Mouse (Mus musculus) limb, embryonic 12.5 days (tissue): ENCODE measurements at regions not wholly inside any gene's neighbourhood (a gene's known extent, or its start where the extent isn't known, plus 50 kb on each side); places are given as distances from the start of the nearest gene placed in this dataset.
A peak's percentile ranks its signal among the peaks of the same experiment; 100 is the strongest.

Experiments used
- ATAC-seq: fragments of 200-750 bp; cut with Nextera tagmentation; 2 replicates; pipeline ENCODE4 v1.8.0; 2017; ENCODE audit warnings: low read depth, moderate TSS enrichment; ENCODE audit not compliant: insufficient number of reproducible peaks, insufficient read depth, low FRiP score, low TSS enrichment
- H3K27ac ChIP-seq: fragments of 300-500 bp; sonication (generic); 2 replicates; pipeline ENCODE4 v1.5.1; 2016; ENCODE audit warnings: mild to moderate bottlenecking, moderate library complexity
- H3K27me3 ChIP-seq: fragments of 300-500 bp; sonication (generic); 2 replicates; pipeline ENCODE4 v1.6.1; 2016; ENCODE audit warnings: mild to moderate bottlenecking, moderate library complexity
- H3K36me3 ChIP-seq: fragments of 300-500 bp; sonication (generic); 2 replicates; pipeline ENCODE4 v1.6.1; 2016; ENCODE audit warnings: mild to moderate bottlenecking, moderate library complexity
- H3K4me1 ChIP-seq: fragments of 300-500 bp; sonication (generic); replicated peaks from 2 replicates; pipeline ENCODE4 v1.6.1; 2016
- H3K4me2 ChIP-seq: fragments of 300-500 bp; sonication (generic); 2 replicates; pipeline ENCODE4 v1.6.1; 2016; ENCODE audit warnings: mild to moderate bottlenecking, moderate library complexity
- H3K4me3 ChIP-seq: fragments of 300-500 bp; sonication (generic); replicated peaks from 2 replicates; pipeline ENCODE4 v1.5.1; 2016; ENCODE audit warnings: mild to moderate bottlenecking
- H3K9ac ChIP-seq: fragments of 300-500 bp; sonication (generic); replicated peaks from 2 replicates; pipeline ENCODE4 v1.6.1; 2016; ENCODE audit warnings: mild to moderate bottlenecking, moderate library complexity
- H3K9me3 ChIP-seq: fragments of 300-500 bp; sonication (generic); 2 replicates; pipeline ENCODE4 v1.6.1; 2016; ENCODE audit warnings: mild to moderate bottlenecking, moderate library complexity
- WGBS: fragments of 180-500 bp; shearing (Covaris S2); methylation state at CpG from one replicate; pipeline ENCODE4 v1.1.7; 2016; 5-methylcytosine and 5-hydroxymethylcytosine counted together

DNA sequence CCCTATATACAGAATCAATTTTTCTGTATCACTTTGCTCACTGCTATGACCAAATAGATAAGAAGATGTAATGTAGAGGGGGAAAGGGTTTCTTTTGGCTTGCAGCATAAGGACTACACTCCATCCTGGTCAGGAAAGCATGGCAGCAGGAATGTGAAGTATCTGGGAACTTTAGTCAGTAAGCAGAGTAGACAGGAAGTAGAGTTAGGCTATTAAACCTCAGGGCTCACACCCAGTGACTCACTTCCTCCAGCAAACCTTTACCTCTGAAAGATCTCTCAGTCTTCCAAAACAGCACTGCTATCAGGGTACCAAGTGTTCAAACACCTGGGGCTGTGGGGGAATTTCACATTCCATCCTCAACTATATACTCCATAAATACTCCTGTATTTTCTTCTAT, 283.1 kb upstream of the Ldb2 start:
- no peaks in the 10 kb centered on the region for H3K9me3 ChIP-seq
- no peaks in the 10 kb centered on the region for H3K4me1 ChIP-seq
- no peaks in the 10 kb centered on the region for H3K36me3 ChIP-seq
- no peak for ATAC-seq
- H3K9ac ChIP-seq, result no peak overlapping the region
- H3K4me3 ChIP-seq, result no peak overlapping the region
- H3K27me3 ChIP-seq, result no peaks in the 10 kb centered on the region
- H3K4me2 ChIP-seq, result no peak overlapping the region
- H3K27ac ChIP-seq, result no peak overlapping the region

DNA sequence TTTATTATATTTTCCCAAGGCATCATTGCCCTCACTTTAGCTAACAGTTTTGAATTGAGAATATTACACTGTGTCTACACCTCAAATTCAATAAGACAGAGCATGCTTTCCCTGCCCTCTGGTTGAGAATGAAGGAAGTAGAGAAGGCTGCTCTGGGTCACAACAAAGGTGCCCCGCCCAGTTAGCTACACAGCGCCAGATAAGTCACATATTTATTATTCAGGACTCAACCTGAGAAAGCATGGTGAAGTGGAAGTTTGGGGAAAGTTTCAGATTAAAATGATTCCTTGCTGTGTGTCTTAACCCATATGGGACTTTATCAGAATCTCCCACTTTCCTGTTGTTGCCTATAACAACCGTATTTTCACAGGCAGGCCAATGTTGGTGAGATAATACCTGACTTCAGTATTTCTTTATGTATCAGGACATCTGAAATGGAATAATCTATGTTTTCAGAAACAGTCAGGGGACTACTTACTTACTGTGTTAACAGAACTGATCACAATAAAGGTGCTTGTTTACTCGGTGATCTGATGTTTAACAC, 276.9 kb upstream of the Ldb2 start:
- Histone ChIP-seq H3K9me3 (no peaks in the 10 kb centered on the region), H3K4me3 (no peak overlapping the region), H3K4me2 (no peak overlapping the region), H3K36me3 (no peaks in the 10 kb centered on the region), H3K27ac (no peak overlapping the region), H3K27me3 (no peaks in the 10 kb centered on the region), H3K9ac (no peak overlapping the region), H3K4me1 (no peaks in the 10 kb centered on the region)
- ATAC-seq, result no peak
- WGBS, result 80% methylated on average over 4 of the region's 4 CpGs

DNA sequence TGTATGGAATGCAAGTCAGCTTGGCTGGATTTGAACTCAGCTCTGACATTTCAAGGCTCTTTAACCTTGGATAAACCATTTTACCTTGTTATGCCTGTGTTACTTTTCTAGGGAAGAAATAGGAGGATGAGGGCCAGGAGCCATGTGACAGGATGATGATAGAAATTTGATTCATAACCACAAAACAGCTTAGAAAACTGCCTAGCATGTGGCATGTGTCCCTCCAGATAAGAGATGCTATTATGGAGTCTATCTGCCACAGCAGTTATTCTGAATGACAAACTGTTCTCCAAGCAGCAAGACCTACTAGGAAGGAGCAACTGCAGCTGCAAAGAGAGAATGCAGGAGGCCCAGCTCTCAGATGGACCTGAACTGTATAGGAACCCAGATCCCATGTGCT, 275.7 kb upstream of the Ldb2 start:
- no peaks in the 10 kb centered on the region for H3K4me1 ChIP-seq
- H3K27me3 ChIP-seq, result no peaks in the 10 kb centered on the region
- no peak overlapping the region for H3K4me2 ChIP-seq
- no peak overlapping the region for H3K9ac ChIP-seq
- no peak for ATAC-seq
- H3K27ac ChIP-seq, result no peak overlapping the region
- H3K36me3 ChIP-seq, result no peaks in the 10 kb centered on the region
- no peaks in the 10 kb centered on the region for H3K9me3 ChIP-seq
- H3K4me3 ChIP-seq, result no peak overlapping the region

DNA sequence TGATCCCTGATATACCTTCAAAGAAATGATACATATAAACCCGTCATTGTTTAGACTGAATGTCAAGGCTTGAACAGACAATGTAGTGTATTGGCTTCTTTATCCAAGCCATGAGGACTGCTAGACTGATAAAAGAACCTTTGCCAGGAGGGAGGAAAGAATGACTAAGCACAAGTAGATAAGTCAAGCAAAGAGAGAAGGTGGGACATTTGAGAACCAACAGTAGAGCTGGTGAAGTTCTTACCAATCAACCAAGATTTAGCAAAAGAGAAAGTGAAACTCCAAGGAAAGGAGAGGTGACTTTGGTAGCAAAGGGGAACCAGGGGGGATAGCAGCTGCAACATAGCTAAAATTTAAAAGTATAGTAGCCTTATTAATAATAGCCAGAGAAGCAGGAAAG, 273.0 kb upstream of the Ldb2 start:
- Histone ChIP-seq H3K4me2 (no peak overlapping the region), H3K9me3 (no peaks in the 10 kb centered on the region), H3K4me3 (no peak overlapping the region), H3K27me3 (no peaks in the 10 kb centered on the region), H3K27ac (no peak overlapping the region), H3K4me1 (no peaks in the 10 kb centered on the region), H3K36me3 (no peaks in the 10 kb centered on the region), H3K9ac (no peak overlapping the region)
- ATAC-seq, result no peak
- WGBS, result 94% methylated on average over 1 of the region's 1 CpGs

DNA sequence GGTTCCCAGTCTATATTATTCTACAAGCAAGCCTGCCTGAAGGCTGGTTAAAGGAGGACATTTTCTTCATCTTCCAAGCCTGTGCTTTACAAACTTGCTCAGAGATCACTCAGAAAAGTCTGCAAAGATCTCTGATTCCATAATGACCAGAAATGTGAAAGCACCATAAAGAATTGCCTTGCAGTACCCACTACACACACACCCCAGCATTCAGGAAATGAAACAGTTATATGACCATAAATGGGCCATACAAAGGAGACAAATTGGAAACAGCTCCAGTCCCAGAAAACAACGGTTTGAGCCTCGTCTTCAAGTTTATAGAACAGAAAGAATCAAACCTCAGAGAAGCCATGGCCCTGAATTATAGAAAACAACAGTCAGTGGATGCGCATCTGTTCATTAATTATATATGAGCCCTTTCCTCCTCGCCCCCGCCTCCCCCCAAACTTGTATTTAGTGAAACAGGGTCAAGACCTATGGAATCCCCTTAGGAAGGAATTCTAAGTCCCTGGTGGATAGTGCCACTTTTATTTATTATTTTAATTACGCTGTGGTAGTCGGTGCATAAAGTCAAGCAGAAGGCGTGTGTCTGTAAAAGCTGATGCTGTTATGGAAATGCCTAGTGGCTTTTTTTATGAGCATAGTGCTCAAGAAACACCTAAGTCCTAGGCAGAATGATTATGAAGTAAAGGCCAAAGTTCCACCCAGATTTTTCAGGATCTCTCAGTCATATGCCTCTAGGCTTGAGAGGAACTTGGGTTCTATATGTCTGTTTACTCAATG, 266.6 kb upstream of the Ldb2 start:
- ATAC-seq, result peak; percentile 56
- Histone ChIP-seq H3K4me2 (no peak overlapping the region), H3K9ac (no peak overlapping the region), H3K9me3 (no peaks in the 10 kb centered on the region), H3K36me3 (no peaks in the 10 kb centered on the region), H3K4me3 (no peak overlapping the region), H3K4me1 (peaks cover 14% of the 10 kb centered on the region), H3K27me3 (no peaks in the 10 kb centered on the region), H3K27ac (peak overlapping the region; percentile 66)
- 16% methylated on average over 8 of the region's 8 CpGs for WGBS

DNA sequence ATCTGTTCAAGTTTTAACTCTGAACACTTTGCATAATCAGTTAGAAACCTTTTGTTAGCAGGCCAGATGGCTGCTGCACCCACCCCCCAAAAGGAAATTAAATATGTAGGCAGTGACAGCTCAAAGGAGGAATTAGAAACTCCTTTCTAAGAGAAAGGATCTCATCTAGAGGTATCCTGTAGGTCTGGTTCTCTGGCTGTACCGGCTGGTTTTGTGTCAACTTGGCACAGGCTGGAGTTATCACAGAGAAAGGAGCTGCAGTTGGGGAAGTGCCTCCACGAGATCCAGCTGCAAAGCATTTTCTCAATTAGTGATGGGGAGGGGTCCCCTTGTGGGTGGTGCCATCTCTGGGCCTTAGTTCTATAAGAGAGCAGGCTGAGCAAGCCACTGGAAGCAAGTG, 263.1 kb upstream of the Ldb2 start:
- H3K4me3 ChIP-seq, result no peak overlapping the region
- H3K9ac ChIP-seq, result no peak overlapping the region
- WGBS, result 10% methylated on average over 2 of the region's 2 CpGs
- H3K4me2 ChIP-seq, result no peak overlapping the region
- H3K9me3 ChIP-seq, result no peaks in the 10 kb centered on the region
- peaks cover 14% of the 10 kb centered on the region for H3K4me1 ChIP-seq
- H3K27ac ChIP-seq, result 0 out of 2 replicates have a peak overlapping the region, but pooled peaks have one; percentile 7
- no peaks in the 10 kb centered on the region for H3K27me3 ChIP-seq
- H3K36me3 ChIP-seq, result no peaks in the 10 kb centered on the region
- no peak for ATAC-seq

DNA sequence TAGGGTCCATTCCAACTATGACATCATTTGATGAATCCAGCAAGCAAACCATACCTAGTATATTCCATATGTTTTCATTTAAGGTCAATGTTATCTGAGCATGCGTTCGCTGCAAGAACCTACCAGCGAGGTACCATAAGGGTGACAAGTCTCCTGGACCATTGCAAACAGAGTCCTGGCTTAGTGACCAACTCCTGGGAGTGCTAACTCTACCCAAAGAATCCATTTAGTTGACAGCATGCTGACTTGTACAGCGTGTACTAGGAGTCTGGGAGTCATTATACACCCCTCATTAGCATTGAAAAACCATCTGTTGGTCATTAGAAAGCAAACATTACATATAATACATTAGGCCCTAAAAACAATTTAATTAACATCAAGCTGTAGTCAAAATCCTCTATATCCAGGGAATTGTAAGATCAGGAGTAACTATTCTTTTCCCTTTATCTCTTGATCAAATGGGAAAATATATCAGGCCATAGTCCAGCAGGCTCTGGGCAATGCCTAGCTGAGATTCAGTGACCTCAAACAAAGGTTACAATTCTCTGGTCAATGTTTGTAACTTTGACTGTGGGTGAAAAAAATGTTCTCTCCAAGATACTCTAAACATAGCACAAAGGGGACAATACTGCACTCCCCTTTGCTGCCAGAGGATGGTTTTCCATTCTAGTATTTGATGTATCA, 255.9 kb upstream of the Ldb2 start:
- Histone ChIP-seq H3K27ac (no peak overlapping the region), H3K9me3 (no peaks in the 10 kb centered on the region), H3K36me3 (no peaks in the 10 kb centered on the region), H3K4me1 (no peaks in the 10 kb centered on the region), H3K4me2 (no peak overlapping the region), H3K4me3 (no peak overlapping the region), H3K27me3 (no peaks in the 10 kb centered on the region), H3K9ac (no peak overlapping the region)
- WGBS, result 26% methylated on average over 4 of the region's 4 CpGs
- peak; percentile 83 for ATAC-seq

DNA sequence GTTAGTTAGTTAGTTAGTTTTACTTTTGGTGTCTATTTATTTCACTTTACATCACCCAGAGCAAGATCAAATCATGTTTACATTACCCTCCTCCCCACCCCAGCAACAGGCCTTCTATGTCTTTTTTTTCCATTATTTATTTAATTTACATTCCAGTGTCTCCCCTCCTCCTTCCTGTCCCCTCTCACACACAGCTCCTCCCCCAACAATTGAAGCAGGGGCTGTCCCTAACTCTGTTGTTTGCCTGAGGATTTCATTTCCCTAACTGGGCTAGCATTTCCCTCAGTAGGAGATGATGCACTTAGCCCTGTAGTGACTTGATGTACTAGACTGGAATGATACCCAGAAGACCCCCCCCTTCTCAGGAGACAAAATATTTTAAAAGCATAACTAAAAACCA, 249.9 kb upstream of the Ldb2 start:
- Histone ChIP-seq H3K4me2 (no peak overlapping the region), H3K9ac (no peak overlapping the region), H3K27ac (no peak overlapping the region), H3K9me3 (no peaks in the 10 kb centered on the region), H3K36me3 (no peaks in the 10 kb centered on the region), H3K4me3 (no peak overlapping the region), H3K27me3 (no peaks in the 10 kb centered on the region), H3K4me1 (no peaks in the 10 kb centered on the region)
- no peak for ATAC-seq

DNA sequence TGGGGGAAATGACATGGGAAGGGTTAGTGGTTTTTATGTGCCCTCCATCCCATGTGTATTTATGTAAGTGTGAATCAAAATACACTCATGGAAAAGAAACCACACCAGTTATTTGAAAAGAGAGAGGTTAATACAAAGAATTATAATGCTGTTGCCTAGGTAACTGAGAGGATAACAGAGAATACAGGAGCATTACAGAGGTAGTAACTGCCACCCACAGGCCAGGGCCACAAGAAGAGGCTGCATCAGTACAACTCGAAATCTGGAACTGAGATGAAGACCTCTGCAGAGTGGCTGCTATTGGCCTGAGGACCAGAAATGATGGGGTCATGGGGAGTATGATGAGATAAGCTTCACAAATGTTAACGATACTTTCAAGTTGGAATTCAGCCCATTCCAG, 243.4 kb upstream of the Ldb2 start:
- Histone ChIP-seq H3K9me3 (no peaks in the 10 kb centered on the region), H3K36me3 (no peaks in the 10 kb centered on the region), H3K4me1 (no peaks in the 10 kb centered on the region), H3K9ac (no peak overlapping the region), H3K4me3 (no peak overlapping the region), H3K27ac (no peak overlapping the region), H3K4me2 (no peak overlapping the region), H3K27me3 (no peaks in the 10 kb centered on the region)
- 93% methylated on average over 2 of the region's 2 CpGs for WGBS
- ATAC-seq, result no peak

DNA sequence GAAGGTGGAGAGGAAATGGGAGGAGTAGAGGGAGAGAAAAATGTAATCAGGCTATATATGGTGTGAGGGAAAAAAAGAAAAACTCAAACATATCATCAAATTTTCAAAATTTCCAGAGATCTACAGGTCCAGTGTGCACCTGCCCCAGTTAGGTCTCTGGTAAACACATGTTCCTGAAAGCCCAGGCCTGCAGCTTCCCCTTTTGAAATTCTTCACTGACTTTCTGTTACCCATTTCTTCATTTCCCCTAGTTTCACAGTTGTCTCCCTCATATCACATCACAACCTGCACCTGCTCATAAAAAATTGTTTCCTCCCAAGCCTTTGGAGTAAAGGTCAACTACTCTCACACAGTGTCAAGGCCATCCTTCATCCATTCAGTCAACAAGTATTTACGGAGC, 236.9 kb upstream of the Ldb2 start:
- H3K27ac ChIP-seq, result no peak overlapping the region
- no peaks in the 10 kb centered on the region for H3K4me1 ChIP-seq
- no peaks in the 10 kb centered on the region for H3K9me3 ChIP-seq
- H3K4me2 ChIP-seq, result no peak overlapping the region
- H3K36me3 ChIP-seq, result no peaks in the 10 kb centered on the region
- H3K4me3 ChIP-seq, result no peak overlapping the region
- WGBS, result 69% methylated on average over 1 of the region's 1 CpGs
- H3K27me3 ChIP-seq, result no peaks in the 10 kb centered on the region
- no peak for ATAC-seq
- no peak overlapping the region for H3K9ac ChIP-seq

DNA sequence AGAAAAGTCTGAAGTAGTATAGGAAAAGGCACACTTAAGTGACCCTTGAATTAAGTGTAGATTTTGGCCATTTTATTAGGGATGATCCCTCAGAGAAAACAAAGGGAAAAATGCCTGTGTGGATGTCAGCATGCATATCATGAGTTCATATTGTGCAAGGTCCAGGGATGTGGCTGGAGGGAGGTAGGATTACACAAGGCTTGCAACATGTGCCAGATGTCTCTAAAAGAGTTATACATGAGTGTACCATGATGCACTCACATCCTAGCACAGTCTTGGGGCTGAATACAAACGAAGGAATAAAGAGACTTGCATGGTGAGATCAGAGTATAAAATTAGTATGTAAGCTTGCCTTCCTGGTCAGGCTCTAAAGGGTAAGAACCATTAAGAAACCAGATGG, 233.7 kb upstream of the Ldb2 start:
- no peaks in the 10 kb centered on the region for H3K36me3 ChIP-seq
- no peak overlapping the region for H3K27ac ChIP-seq
- H3K4me1 ChIP-seq, result no peaks in the 10 kb centered on the region
- no peak overlapping the region for H3K9ac ChIP-seq
- H3K4me2 ChIP-seq, result no peak overlapping the region
- H3K4me3 ChIP-seq, result no peak overlapping the region
- ATAC-seq, result no peak
- no peaks in the 10 kb centered on the region for H3K9me3 ChIP-seq
- no peaks in the 10 kb centered on the region for H3K27me3 ChIP-seq
- WGBS, result 84% methylated on average over 1 of the region's 1 CpGs

DNA sequence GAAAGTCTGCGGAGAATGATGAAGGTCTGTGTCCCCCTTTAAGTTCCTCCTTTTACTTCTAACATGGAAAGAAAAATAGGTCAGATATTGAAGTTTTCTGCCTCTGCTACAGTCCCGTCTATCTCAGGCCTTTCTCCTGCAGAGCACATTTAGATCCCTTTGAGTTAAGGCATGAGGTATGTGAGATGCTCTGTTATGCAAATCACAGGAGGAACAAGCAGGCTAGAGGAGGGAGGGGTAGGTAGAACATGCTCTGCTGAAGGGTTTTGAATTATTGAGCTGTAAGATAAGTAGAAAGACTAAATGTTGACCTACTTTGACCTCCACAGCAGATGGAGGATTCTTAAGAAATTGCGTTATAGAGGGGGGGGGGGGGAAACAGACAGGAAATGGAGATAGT, 228.4 kb upstream of the Ldb2 start:
- 51% methylated on average over 3 of the region's 3 CpGs for WGBS
- no peak overlapping the region for H3K4me2 ChIP-seq
- ATAC-seq, result no peak

More for the DNA sequence above, 228.4 kb upstream of the Ldb2 start:
- Histone ChIP-seq H3K4me1 (no peaks in the 10 kb centered on the region), H3K9me3 (no peaks in the 10 kb centered on the region), H3K27ac (no peak overlapping the region), H3K9ac (no peak overlapping the region), H3K36me3 (no peaks in the 10 kb centered on the region), H3K4me3 (no peak overlapping the region), H3K27me3 (no peaks in the 10 kb centered on the region)
